Mouse (Mus musculus): Measurements from ENCODE around the gene Capns2.
"Not testable (repeated sequence)": the region's sequence is repeated elsewhere in the genome, so short reads cannot be mapped to it uniquely, and the experiment has no call there.

Gene Capns2

GRCm38 (mm10) chr8:92901107-92901506 is at the start of gene Capns2:
Gene Capns2 (plus strand): TSS chr8:92901407.
- no peak for DNase-seq (ENCODE audit: low spot score in 2 of 2)

- DNase-seq (ENCODE audit: low spot score in 2 of 2): no peak
Measured at GRCm38 (mm10) chr8:92853188-92853983, 47.8 kb upstream of the Capns2 start.

- no peak for DNase-seq (ENCODE audit: low spot score in 2 of 2)
Measured at GRCm38 (mm10) chr8:92854673-92855072, 46.5 kb upstream of the Capns2 start.

DNA sequence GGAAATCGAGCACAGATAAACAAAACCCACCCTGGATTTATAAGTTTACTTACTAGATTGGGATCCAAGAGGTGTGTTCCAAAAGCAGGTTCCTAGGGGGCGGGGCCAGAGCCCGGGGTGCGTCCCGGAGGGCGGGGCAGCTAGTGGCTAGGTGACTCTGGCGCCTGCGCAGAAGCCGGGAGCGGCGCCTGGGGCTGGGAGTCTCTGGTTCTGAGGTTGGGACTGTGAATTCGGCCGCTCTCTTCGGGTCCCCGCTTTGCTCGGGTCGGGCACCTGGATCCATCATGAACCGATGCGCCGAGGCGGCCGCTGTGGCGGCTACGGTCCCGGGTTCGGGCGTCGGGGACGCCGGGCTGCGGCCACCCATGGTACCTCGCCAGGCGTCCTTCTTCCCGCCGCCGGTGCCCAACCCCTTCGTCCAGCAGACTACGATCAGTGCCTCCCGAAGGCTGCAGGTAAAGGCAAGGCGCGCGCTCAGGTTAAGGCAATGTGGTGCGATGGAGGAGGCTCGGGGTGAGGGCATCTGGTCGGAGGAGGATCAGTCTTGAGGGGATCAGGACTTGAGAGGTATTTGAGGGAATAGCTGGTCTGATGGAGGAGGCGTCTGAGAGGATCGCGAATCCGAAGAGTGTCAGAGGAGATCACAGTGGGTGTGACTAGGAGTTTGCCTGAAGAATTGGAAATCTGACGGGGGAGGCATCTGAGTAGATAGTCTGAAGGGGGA is 45.9 kb upstream of the Capns2 start, which contains the start of gene Lpcat2:
Gene Lpcat2 (plus strand): TSS at position 169 of the 724 bp plus-strand sequence.
- DNase-seq (ENCODE audit: low spot score in 2 of 2): peak; percentile 80

- DNase-seq (ENCODE audit: low spot score in 2 of 2): no peak
Measured at GRCm38 (mm10) chr8:92856273-92856986, 44.8 kb upstream of the Capns2 start.

DNA sequence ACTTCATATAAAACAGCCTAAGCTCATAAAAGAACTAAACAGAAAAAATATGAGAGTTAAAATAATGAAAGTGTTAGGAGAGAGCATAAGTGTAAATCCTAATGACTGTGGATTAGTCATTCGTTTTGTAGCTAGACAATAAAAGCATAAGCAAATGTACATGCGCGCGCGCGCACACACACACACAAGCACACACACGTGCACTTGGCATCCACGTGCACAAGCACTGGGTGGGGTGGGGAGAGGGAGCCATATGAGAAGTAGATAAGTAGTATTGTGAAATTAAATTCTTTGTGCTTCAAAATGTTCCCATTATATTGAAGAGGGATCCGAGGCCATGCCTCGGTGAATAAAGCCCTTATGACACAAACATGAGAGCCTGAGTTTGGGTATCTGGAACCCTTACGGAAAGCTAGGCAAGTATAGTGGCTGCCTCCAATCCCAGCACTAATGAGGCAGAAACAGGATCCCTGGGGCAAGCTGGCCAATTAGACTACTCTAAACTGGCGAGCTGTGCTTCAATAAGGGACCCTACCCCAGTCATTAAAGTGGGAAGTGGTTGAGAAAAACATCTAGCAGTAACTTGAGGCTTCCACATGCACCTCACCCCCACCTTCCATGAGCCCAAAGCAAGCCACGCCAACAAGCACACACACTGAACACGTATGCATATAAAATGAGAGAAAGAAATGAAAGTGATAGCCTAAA is 42.6 kb upstream of the Capns2 start:
- DNase-seq (ENCODE audit: low spot score in 2 of 2): no peak

- no peak for DNase-seq (ENCODE audit: low spot score in 2 of 2)
Measured at GRCm38 (mm10) chr8:92861977-92862376, 39.2 kb upstream of the Capns2 start.

GRCm38 (mm10) chr8:92870281-92870680 is 30.9 kb upstream of the Capns2 start:
- DNase-seq (ENCODE audit: low spot score in 2 of 2): no peak

GRCm38 (mm10) chr8:92872063-92872759 is 29.0 kb upstream of the Capns2 start:
- DNase-seq (ENCODE audit: low spot score in 2 of 2): no peak

GRCm38 (mm10) chr8:92875795-92876194 is 25.4 kb upstream of the Capns2 start:
- no peak for DNase-seq (ENCODE audit: low spot score in 2 of 2)

- DNase-seq (ENCODE audit: low spot score in 2 of 2): no peak
Measured at GRCm38 (mm10) chr8:92881247-92881646, 20.0 kb upstream of the Capns2 start.

GRCm38 (mm10) chr8:92883771-92884170 is 17.4 kb upstream of the Capns2 start:
- peak in 1 of 2 experiments; percentile 15 for DNase-seq (ENCODE audit: low spot score in 2 of 2)

GRCm38 (mm10) chr8:92892216-92892615 is 9.0 kb upstream of the Capns2 start:
- not testable (repeated sequence) for DNase-seq (ENCODE audit: low spot score in 2 of 2)

GRCm38 (mm10) chr8:92893870-92894269 is 7.3 kb upstream of the Capns2 start:
- DNase-seq (ENCODE audit: low spot score in 2 of 2): no peak

- DNase-seq (ENCODE audit: low spot score in 2 of 2): no peak
Measured at GRCm38 (mm10) chr8:92895053-92895452, 6.2 kb upstream of the Capns2 start.

GRCm38 (mm10) chr8:92896056-92896455 is 5.2 kb upstream of the Capns2 start:
- DNase-seq (ENCODE audit: low spot score in 2 of 2): no peak

- DNase-seq (ENCODE audit: low spot score in 2 of 2): no peak
Measured at GRCm38 (mm10) chr8:92896611-92897010, 4.6 kb upstream of the Capns2 start.

- DNase-seq (ENCODE audit: low spot score in 2 of 2): no peak
Measured at GRCm38 (mm10) chr8:92897794-92898193, 3.4 kb upstream of the Capns2 start.

DNA sequence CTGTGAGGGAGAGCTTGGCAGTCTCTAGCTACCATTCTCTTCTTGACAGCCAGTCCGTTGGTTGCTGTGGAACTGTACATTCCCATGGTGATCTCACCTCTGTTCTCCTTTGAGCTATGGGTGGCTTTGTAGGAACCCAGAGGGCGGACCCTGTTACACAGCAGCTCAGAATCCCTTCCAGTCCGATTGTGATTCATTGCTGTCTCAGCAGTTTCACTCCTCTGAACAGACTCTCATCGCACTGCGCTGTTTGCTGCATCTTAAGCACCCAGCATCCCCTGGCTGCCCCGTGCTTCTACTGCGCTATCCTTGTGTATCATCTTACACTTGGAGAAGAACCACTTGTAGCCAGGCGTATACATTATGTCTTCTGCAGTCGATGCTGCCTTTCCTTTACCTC is 1.6 kb upstream of the Capns2 start:
- no peak for DNase-seq (ENCODE audit: low spot score in 2 of 2)

DNA sequence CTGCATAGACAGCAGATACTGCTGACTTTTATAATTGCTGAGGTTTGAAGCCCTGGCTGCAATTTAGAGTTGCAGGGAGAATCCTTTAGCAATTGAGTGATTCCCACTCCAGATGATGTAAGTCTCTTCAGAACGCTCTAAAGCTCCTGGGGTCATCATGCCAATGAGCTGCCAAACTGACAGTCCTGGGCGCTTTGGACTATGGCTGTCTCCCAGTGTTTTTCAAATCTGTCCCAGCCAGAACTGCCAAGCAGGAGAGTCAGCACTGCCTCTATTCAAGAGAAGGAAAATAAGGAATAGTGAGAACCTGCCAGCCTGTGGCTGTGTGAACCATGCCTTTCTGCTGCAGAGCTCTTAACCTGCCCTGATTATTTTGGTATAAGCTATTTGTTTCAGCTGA is 1.8 kb downstream of the Capns2 start:
- DNase-seq (ENCODE audit: low spot score in 2 of 2): no peak

DNA sequence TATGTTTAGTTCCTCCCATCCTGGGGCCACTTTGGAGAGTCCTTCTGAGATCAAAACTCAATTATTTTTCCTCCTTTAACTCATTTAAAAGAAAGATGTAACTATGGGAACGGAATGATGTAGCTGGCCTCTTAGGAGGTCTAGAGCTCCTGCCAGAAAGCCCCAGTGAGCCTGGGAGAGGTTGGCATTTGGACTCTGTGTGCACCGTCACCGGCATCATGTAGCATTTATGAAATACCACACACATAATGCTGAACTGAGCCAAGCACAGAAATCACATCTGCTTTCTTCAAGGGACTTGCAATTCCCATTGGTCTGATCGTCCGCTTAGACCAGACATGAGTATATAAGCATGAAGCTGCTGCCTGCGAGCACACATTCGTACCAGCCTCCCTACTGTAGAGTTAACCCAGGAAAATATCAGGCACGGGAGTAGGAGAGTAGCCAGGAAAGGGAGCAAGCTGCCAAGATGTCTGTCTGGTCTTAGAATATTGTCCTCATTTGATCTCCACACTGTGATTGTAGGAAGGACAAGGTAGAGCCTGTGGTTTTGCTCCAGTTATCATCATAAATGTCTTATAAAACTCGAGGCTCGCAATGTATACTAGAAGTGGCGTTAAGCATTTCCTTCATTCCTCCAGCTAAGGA is 2.4 kb downstream of the Capns2 start:
- no peak for DNase-seq (ENCODE audit: low spot score in 2 of 2)
